Mouse (Mus musculus) left cerebral cortex, postnatal 14 days (tissue): ENCODE measurements around the gene Agrn. TPM values are rescaled to one million over a fixed set of nuclear protein-coding genes. Genes with fewer than 3 reads are reported as not detected.

Experiments used
- microRNA-seq, 2 experiments: library from miRNA; unstranded; fragments of <30 nt; microRNA quantifications; one replicate each; pipeline ENCODE4 v1.2.0; 2022
- total RNA-seq, 2 experiments: library from RNA; stranded (reverse); gene quantifications; 2 replicates each; pipeline ENCODE4 v1.2.3; 2021

Agrn gene
- total RNA-seq, 2 experiments from 2014 or later = 184 to 198 TPM

Small RNA genes within 50 kb of the gene (microRNA-seq; reads per million reads assigned to microRNA genes)
- 3.0 to 4.0 reads per million in 2 experiments for gene Mir7658

Other genes with a start within 250 kb of the Agrn start
- gene C1qtnf12, start 235.2 kb downstream of the Agrn start, total RNA-seq = 10 to 100 TPM; 13.5 to 15.1 TPM
- gene B3galt6, start 204.8 kb downstream of the Agrn start, total RNA-seq = 10 to 100 TPM in 1 of 2 experiments, 1 to 10 TPM in 1; 9.6 to 10.6 TPM
- gene Sdf4, start 204.6 kb downstream of the Agrn start, total RNA-seq = 100 to 1,000 TPM; 150 to 157 TPM
- 1 to 10 TPM in 1 of 2 experiments, under 1 TPM in 1; 0.66 to 1.2 TPM for gene Tnfrsf4, start 183.6 kb downstream of the Agrn start, total RNA-seq
- gene Tnfrsf18, start 171.3 kb downstream of the Agrn start, total RNA-seq = under 1 TPM in 1 of 2 experiments, not detected in 1; 0.32 TPM
- not detected for gene Ttll10, start 138.1 kb downstream of the Agrn start, total RNA-seq
- 10 to 100 TPM; 28.0 to 28.1 TPM for gene 9430015G10Rik, start 87.5 kb downstream of the Agrn start, total RNA-seq
- under 1 TPM; 0.31 to 0.66 TPM for gene Rnf223, start 67.0 kb downstream of the Agrn start, total RNA-seq
- gene Isg15, start 3.3 kb upstream of the Agrn start, total RNA-seq = under 1 TPM in 1 of 2 experiments, not detected in 1; 0.66 TPM
- 1 to 10 TPM; 4.0 to 5.0 TPM for gene AW011738, start 5.8 kb upstream of the Agrn start, total RNA-seq
- gene Perm1, start 18.4 kb upstream of the Agrn start, total RNA-seq = under 1 TPM; 0.20 to 0.66 TPM
- 10 to 100 TPM; 34.8 to 36.3 TPM for gene Plekhn1, start 37.4 kb upstream of the Agrn start, total RNA-seq
- gene Noc2l, start 38.5 kb upstream of the Agrn start, total RNA-seq = 10 to 100 TPM; 60.3 to 61.4 TPM
- gene Samd11, start 58.2 kb upstream of the Agrn start, total RNA-seq = 1 to 10 TPM; 3.9 to 4.5 TPM
- not detected for gene Vmn2r-ps159, start 133.6 kb upstream of the Agrn start, total RNA-seq